Mouse (Mus musculus) ES-E14 (cell line): Measurements from ENCODE around the gene Adam10. TPM values are rescaled to one million over a fixed set of nuclear protein-coding genes. Genes with fewer than 3 reads are reported as not detected.

ENCODE experiments used
- DNase-seq: peaks from one replicate; pipeline ENCODE4 v3.0.0-alpha.2; 2013; ENCODE audit warnings: low read depth, low spot score
- H3K27ac ChIP-seq: 2 replicates; pipeline ENCODE4 v1.5.1; 2012; ENCODE audit warnings: low read depth, mild to moderate bottlenecking, low read length, moderate library complexity, mixed read lengths; ENCODE audit not compliant: poor library complexity, insufficient read depth, severe bottlenecking
- H3K36me3 ChIP-seq: 2 replicates; pipeline ENCODE4 v1.6.1; 2012; ENCODE audit warnings: mild to moderate bottlenecking, low read length, moderate library complexity, mixed read lengths; ENCODE audit not compliant: control insufficient read depth, poor library complexity, insufficient read depth, severe bottlenecking
- H3K4me1 ChIP-seq, 2 experiments: fragments of 150-350 bp in 1 of 2; sonication (generic) in 1 of 2; 2 replicates each; pipeline ENCODE4 v1.6.1; 2012; ENCODE audit warnings: low read length in 2 of 2, mild to moderate bottlenecking in 1 of 2, mixed read lengths in 1 of 2; ENCODE audit not compliant: control insufficient read depth in 2 of 2, insufficient read depth in 2 of 2, poor library complexity in 1 of 2
- H3K4me3 ChIP-seq, 2 experiments: fragments of 150-350 bp in 1 of 2; sonication (generic) in 1 of 2; 2 replicates each; pipeline ENCODE4 v1.5.1; 2012; ENCODE audit warnings: low read length in 2 of 2, low read depth in 1 of 2, mild to moderate bottlenecking in 1 of 2, mixed read lengths in 1 of 2; ENCODE audit not compliant: insufficient read depth in 1 of 2, poor library complexity in 1 of 2, severe bottlenecking in 1 of 2
- H3K9ac ChIP-seq: 2 replicates; pipeline ENCODE4 v1.6.1; 2012; ENCODE audit warnings: low read depth, mild to moderate bottlenecking, low read length, mixed read lengths; ENCODE audit not compliant: poor library complexity, insufficient read depth, severe bottlenecking
- H3K9me3 ChIP-seq: fragments of 150-350 bp; sonication (generic); 2 replicates; pipeline ENCODE4 v1.6.1; 2012; ENCODE audit warnings: low read depth, mild to moderate bottlenecking, low read length; ENCODE audit not compliant: control insufficient read depth, insufficient read depth
- CHD2 ChIP-seq: IDR thresholded peaks from 2 replicates; pipeline ENCODE4 v1.6.1; 2014; ENCODE audit warnings: mild to moderate bottlenecking, low read depth, low read length, inconsistent platforms
- HCFC1 ChIP-seq: IDR thresholded peaks from 2 replicates; pipeline ENCODE4 v1.6.1; 2012; ENCODE audit warnings: low read length, inconsistent platforms, borderline replicate concordance; ENCODE audit not compliant: insufficient read depth
- MAFK ChIP-seq: IDR thresholded peaks from 2 replicates; pipeline ENCODE4 v1.6.1; 2014; ENCODE audit warnings: mild to moderate bottlenecking, low read depth, low read length, inconsistent platforms; ENCODE audit not compliant: insufficient read depth
- ZC3H11A ChIP-seq: IDR thresholded peaks from 2 replicates; pipeline ENCODE4 v1.6.1; 2012; ENCODE audit warnings: low read depth, mild to moderate bottlenecking, inconsistent platforms, low read length, borderline replicate concordance
- ZNF384 ChIP-seq: IDR thresholded peaks from 2 replicates; pipeline ENCODE4 v1.6.1; 2012; ENCODE audit warnings: low read depth, low read length, inconsistent platforms
- in situ Hi-C, 2 experiments: fragments of 600-800 bp; cut with MboI; formaldehyde crosslinking; loops; one replicate each; pipeline ENCODE4 v1.15.1; 2025; ENCODE audit warnings: low sequenced_read_pairs in 2 of 2, inconsistent platforms in 1 of 2; ENCODE audit not compliant: unreplicated experiment in 2 of 2
- total RNA-seq: library from RNA; depleted of rRNA; stranded (reverse); fragments of 300-350 nt; gene quantifications from 2 replicates; pipeline ENCODE4 v1.2.3, GENCODE M21; 2012

The Adam10 gene
- total RNA-seq, 1 experiment, result 18.1 TPM

- H3K9ac ChIP-seq, result no peak overlapping the region
- H3K9me3 ChIP-seq, result no peaks in the 10 kb centered on the region
- TF ChIP-seq ZC3H11A, result no peak
- no peak for TF ChIP-seq MAFK
- TF ChIP-seq HCFC1, result no peak
- no peak for TF ChIP-seq CHD2
- no peak for TF ChIP-seq ZNF384
- H3K4me1 ChIP-seq, result no peaks in the 10 kb centered on the region
- no peak overlapping the region for H3K27ac ChIP-seq
- DNase-seq, result no peak
- H3K36me3 ChIP-seq, result no peaks in the 10 kb centered on the region
- no peak overlapping the region for H3K4me3 ChIP-seq
- in situ Hi-C loops, result loop anchor here in 1 of 2 experiments (25.0 kb wide), 1 partner anchor 417 kb away; no protein-coding TSS in a partner anchor
These were observed 8.4 kb upstream of the Adam10 start for GRCm38 (mm10) chr9:70670381-70670780.

- H3K27ac ChIP-seq, result no peak overlapping the region
- H3K4me3 ChIP-seq, result no peak overlapping the region
- H3K36me3 ChIP-seq, result no peaks in the 10 kb centered on the region
- no peak overlapping the region for H3K9ac ChIP-seq
- TF ChIP-seq ZC3H11A (no peak), ZNF384 (no peak), CHD2 (no peak), HCFC1 (no peak), MAFK (no peak)
- H3K9me3 ChIP-seq, result no peaks in the 10 kb centered on the region
- DNase-seq, result no peak
- H3K4me1 ChIP-seq, result no peaks in the 10 kb centered on the region
- in situ Hi-C loops, result loop anchor here in 1 of 2 experiments (25.0 kb wide), 1 partner anchor 416 kb away; no protein-coding TSS in a partner anchor
These were observed 7.5 kb upstream of the Adam10 start for GRCm38 (mm10) chr9:70671278-70671677.

GRCm38 (mm10) chr9:70671772-70672579 is 6.8 kb upstream of the Adam10 start:
- no peak for DNase-seq
- in situ Hi-C loops, result loop anchor here in 1 of 2 experiments (25.0 kb wide), 1 partner anchor 415 kb away; no protein-coding TSS in a partner anchor
- Histone ChIP-seq H3K4me1 (no peaks in the 10 kb centered on the region), H3K9ac (no peak overlapping the region), H3K4me3 (no peak overlapping the region), H3K27ac (no peak overlapping the region), H3K36me3 (no peaks in the 10 kb centered on the region), H3K9me3 (no peaks in the 10 kb centered on the region)
- TF ChIP-seq HCFC1, result no peak

- no peak for DNase-seq
These were observed 5.1 kb upstream of the Adam10 start for GRCm38 (mm10) chr9:70673656-70674055.

More at GRCm38 (mm10) chr9:70673656-70674055, 5.1 kb upstream of the Adam10 start:
- Histone ChIP-seq H3K4me3 (no peak overlapping the region), H3K4me1 (no peaks in the 10 kb centered on the region), H3K36me3 (no peaks in the 10 kb centered on the region), H3K27ac (no peak overlapping the region), H3K9me3 (no peaks in the 10 kb centered on the region), H3K9ac (no peak overlapping the region)
- TF ChIP-seq ZNF384 (no peak), CHD2 (no peak), ZC3H11A (no peak), MAFK (no peak), HCFC1 (no peak)
- in situ Hi-C loops, result loop anchor here in 1 of 2 experiments (25.0 kb wide), 1 partner anchor 414 kb away; no protein-coding TSS in a partner anchor
